Mouse (Mus musculus): ENCODE results near the gene Atp8b4. TPM values are rescaled to one million over a fixed set of nuclear protein-coding genes. Genes with fewer than 3 reads are reported as not detected.

The Atp8b4 gene
- polyA plus RNA-seq, 1 experiment from 2014 or later: 0.13 TPM

DNA sequence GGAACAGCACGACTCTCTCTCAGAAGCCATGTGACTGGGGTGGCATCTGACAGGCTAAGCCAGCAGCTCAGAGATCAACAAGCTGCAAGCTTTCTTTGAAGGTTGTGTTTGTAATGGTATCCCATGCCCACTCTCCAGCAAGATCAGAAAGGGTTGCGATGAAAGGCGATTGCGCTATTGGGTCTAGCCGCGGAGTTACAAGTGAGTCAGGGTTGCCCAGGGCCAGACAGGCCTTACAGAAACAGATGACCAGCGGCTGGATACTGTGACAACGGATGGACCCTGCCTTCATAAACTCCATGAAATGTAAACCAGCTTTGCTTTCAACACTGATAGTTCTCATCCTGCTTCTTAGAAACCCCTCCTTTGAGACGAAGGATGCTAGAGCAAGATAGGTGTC lies 66.2 kb downstream of the Atp8b4 start:
- no peak overlapping the region for H3K4me3 ChIP-seq (replicated peaks; ENCODE audit: low read depth, low read length)
- no peak overlapping the region for H3K4me2 ChIP-seq (ENCODE audit: low read length)
- H3K36me3 ChIP-seq (ENCODE audit: control insufficient read depth, insufficient read depth, low read length): no peaks in the 10 kb centered on the region
- H3K27ac ChIP-seq (replicated peaks; ENCODE audit: low read depth, low read length): no peak overlapping the region
- H3K4me1 ChIP-seq (ENCODE audit: control insufficient read depth, insufficient read depth, low read length): no peaks in the 10 kb centered on the region
- ATAC-seq (ENCODE audit: low FRiP score, low TSS enrichment) (no peak), DNase-seq (no peak)
- no peaks in the 10 kb centered on the region for H3K9me3 ChIP-seq (ENCODE audit: control insufficient read depth, low read length)
- H3K9ac ChIP-seq (replicated peaks; ENCODE audit: low read length): no peak overlapping the region
- 92% methylated on average over 9 of the region's 9 CpGs for WGBS
- no peaks in the 10 kb centered on the region for H3K27me3 ChIP-seq (ENCODE audit: control insufficient read depth, insufficient read depth, low read length)

DNA sequence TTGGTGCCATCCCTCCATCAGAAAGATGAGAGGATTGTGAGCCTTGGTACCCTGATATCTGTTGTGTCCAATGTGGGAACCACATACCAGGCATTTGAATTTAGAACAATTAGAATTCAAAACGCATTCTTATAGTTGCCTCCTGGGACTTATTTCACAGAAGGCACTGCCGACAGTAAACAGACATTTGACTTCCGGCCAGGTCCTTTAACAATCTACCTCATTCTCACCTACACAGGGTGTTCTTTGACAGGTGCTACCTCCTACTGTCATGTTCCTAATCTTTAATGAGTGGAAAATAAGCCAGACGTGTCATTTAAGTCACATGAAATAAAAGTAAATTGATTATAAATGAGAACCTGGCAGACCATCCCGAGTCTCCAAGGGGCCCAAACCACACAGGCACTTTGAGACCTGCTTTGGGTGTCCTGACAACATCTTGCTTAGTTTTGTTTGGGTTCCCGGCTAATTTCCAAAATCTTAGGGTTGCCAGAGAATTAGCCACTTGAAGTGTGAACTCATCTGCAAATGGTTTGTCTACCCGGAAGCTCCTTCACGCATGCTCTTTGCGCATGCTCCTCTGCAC lies 67.9 kb downstream of the Atp8b4 start:
- Histone ChIP-seq H3K4me3 (replicated peaks; ENCODE audit: low read depth, low read length) (no peak overlapping the region), H3K4me1 (ENCODE audit: control insufficient read depth, insufficient read depth, low read length) (no peaks in the 10 kb centered on the region)

DNA sequence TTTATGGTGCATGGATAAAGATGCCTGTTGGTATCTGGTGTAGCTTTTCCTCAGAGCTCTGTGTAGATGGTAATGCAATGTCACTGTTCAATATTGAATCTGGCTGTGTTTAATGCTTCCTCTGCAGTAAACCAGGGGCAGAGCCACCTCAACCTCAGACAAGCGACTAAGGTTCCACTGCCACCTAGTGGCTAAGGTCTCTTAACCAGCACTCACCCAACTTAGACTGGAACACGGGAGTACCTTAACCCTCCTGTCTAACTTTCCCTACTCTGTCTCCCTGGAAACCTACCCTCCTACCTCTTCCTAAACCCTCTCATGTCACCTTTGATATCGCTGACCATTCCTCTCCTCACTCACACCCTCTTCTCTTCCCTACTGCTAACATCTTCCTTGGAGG lies 71.2 kb downstream of the Atp8b4 start:
- Histone ChIP-seq H3K4me2 (ENCODE audit: low read length) (no peak overlapping the region), H3K4me3 (replicated peaks; ENCODE audit: low read depth, low read length) (no peak overlapping the region), H3K9me3 (ENCODE audit: control insufficient read depth, low read length) (no peaks in the 10 kb centered on the region), H3K4me1 (ENCODE audit: control insufficient read depth, insufficient read depth, low read length) (no peaks in the 10 kb centered on the region), H3K36me3 (ENCODE audit: control insufficient read depth, insufficient read depth, low read length) (no peaks in the 10 kb centered on the region), H3K9ac (replicated peaks; ENCODE audit: low read length) (no peak overlapping the region), H3K27me3 (ENCODE audit: control insufficient read depth, insufficient read depth, low read length) (no peaks in the 10 kb centered on the region), H3K27ac (replicated peaks; ENCODE audit: low read depth, low read length) (no peak overlapping the region)
- ATAC-seq (ENCODE audit: low FRiP score, low TSS enrichment) (peak; percentile 57; the same call in 1 of the 2 replicates), DNase-seq (peak; percentile 87)
- WGBS: 20% methylated on average over 3 of the region's 3 CpGs

More for the DNA sequence above, 67.9 kb downstream of the Atp8b4 start:
- no peak overlapping the region for H3K9ac ChIP-seq (replicated peaks; ENCODE audit: low read length)
- no peaks in the 10 kb centered on the region for H3K27me3 ChIP-seq (ENCODE audit: control insufficient read depth, insufficient read depth, low read length)
- H3K9me3 ChIP-seq (ENCODE audit: control insufficient read depth, low read length): no peaks in the 10 kb centered on the region
- 85% methylated on average over 9 of the region's 9 CpGs for WGBS
- DNase-seq (no peak), ATAC-seq (ENCODE audit: low FRiP score, low TSS enrichment) (no peak)
- no peaks in the 10 kb centered on the region for H3K36me3 ChIP-seq (ENCODE audit: control insufficient read depth, insufficient read depth, low read length)
- H3K27ac ChIP-seq (replicated peaks; ENCODE audit: low read depth, low read length): no peak overlapping the region
- no peak overlapping the region for H3K4me2 ChIP-seq (ENCODE audit: low read length)

DNA sequence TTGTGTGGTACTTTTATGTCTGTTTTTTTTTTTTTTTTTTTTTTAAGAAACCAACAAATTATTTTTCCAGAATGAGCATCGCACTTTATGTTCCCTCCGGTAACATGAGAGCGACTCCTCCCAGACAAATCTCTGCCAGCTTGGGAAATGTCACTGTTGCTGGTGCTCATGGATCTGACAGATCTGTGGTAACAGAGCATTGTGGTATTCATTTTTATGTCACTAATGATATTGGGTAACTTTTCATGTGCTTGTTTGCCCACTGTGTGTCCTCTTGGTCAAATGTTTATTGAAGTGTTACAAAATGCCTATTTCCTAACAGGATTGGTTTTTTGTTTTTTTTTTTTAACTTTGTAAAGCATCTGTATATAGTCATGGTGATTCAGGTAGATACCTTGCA lies 75.3 kb downstream of the Atp8b4 start:
- H3K36me3 ChIP-seq (ENCODE audit: control insufficient read depth, insufficient read depth, low read length): no peaks in the 10 kb centered on the region
- H3K9me3 ChIP-seq (ENCODE audit: control insufficient read depth, low read length): no peaks in the 10 kb centered on the region
- H3K27me3 ChIP-seq (ENCODE audit: control insufficient read depth, insufficient read depth, low read length): no peaks in the 10 kb centered on the region
- H3K4me1 ChIP-seq (ENCODE audit: control insufficient read depth, insufficient read depth, low read length): no peaks in the 10 kb centered on the region
- no peak overlapping the region for H3K4me3 ChIP-seq (replicated peaks; ENCODE audit: low read depth, low read length)
- H3K9ac ChIP-seq (replicated peaks; ENCODE audit: low read length): no peak overlapping the region
- ATAC-seq (ENCODE audit: low FRiP score, low TSS enrichment) (no peak), DNase-seq (no peak)
- WGBS: 89% methylated on average over 3 of the region's 3 CpGs
- H3K4me2 ChIP-seq (ENCODE audit: low read length): no peak overlapping the region
- H3K27ac ChIP-seq (replicated peaks; ENCODE audit: low read depth, low read length): no peak overlapping the region

- Histone ChIP-seq H3K27ac (replicated peaks; ENCODE audit: low read depth, low read length) (no peak overlapping the region), H3K9me3 (ENCODE audit: control insufficient read depth, low read length) (no peaks in the 10 kb centered on the region)
- no peak for ATAC-seq (ENCODE audit: low FRiP score, low TSS enrichment)
These were observed 75.8 kb downstream of the Atp8b4 start for GRCm38 (mm10) chr2:126424714-126425113.

DNA sequence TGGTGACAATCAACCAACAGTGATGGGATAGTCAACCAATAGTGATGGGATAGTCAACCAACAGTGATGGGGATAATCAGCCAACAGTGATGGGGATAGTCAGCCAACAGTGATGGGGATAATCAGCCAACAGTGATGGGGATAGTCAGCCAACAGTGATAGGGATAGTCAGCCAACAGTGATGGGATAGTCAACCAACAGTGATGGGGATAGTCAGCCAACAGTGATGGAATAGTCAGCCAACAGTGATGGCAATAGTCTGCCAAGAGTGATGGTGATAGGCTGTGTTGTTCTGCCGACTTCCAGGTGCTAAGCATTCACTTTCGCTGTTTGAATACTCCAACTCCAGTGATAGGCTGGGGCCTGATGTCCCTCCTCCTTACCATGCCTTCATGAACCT lies 79.6 kb downstream of the Atp8b4 start:
- ATAC-seq (ENCODE audit: low FRiP score, low TSS enrichment) (no peak), DNase-seq (no peak)
- H3K36me3 ChIP-seq (ENCODE audit: control insufficient read depth, insufficient read depth, low read length): no peaks in the 10 kb centered on the region
- H3K9me3 ChIP-seq (ENCODE audit: control insufficient read depth, low read length): no peaks in the 10 kb centered on the region
- H3K27me3 ChIP-seq (ENCODE audit: control insufficient read depth, insufficient read depth, low read length): no peaks in the 10 kb centered on the region
- no peak overlapping the region for H3K4me3 ChIP-seq (replicated peaks; ENCODE audit: low read depth, low read length)
- WGBS: 90% methylated on average over 2 of the region's 2 CpGs
- H3K4me2 ChIP-seq (ENCODE audit: low read length): no peak overlapping the region
- H3K9ac ChIP-seq (replicated peaks; ENCODE audit: low read length): no peak overlapping the region
- no peaks in the 10 kb centered on the region for H3K4me1 ChIP-seq (ENCODE audit: control insufficient read depth, insufficient read depth, low read length)
- no peak overlapping the region for H3K27ac ChIP-seq (replicated peaks; ENCODE audit: low read depth, low read length)

More at GRCm38 (mm10) chr2:126424714-126425113, 75.8 kb downstream of the Atp8b4 start:
- WGBS: 76% methylated on average over 8 of the region's 8 CpGs
- Histone ChIP-seq H3K4me2 (ENCODE audit: low read length) (no peak overlapping the region), H3K36me3 (ENCODE audit: control insufficient read depth, insufficient read depth, low read length) (no peaks in the 10 kb centered on the region), H3K27me3 (ENCODE audit: control insufficient read depth, insufficient read depth, low read length) (no peaks in the 10 kb centered on the region), H3K9ac (replicated peaks; ENCODE audit: low read length) (no peak overlapping the region), H3K4me1 (ENCODE audit: control insufficient read depth, insufficient read depth, low read length) (no peaks in the 10 kb centered on the region), H3K4me3 (replicated peaks; ENCODE audit: low read depth, low read length) (no peak overlapping the region)
- DNase-seq: peak; percentile 13

DNA sequence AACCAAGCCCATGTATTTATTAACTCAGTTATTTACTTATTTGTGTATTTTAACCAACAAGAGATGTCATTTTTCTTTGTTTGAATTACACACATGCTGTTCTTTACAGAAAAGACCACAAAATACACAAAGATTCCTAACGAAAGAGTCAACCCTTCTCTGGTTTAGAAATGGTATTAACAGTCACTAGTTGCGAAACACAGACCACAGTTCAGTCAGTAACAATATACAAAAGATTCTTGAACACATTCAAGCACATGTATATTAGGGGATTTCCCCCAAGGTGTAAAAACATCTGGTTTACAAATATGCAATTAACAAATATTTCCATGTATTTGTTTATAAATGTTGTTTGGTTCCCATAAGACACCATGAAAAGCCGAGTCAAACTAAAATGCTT lies 81.6 kb downstream of the Atp8b4 start:
- WGBS: 95% methylated on average over 3 of the region's 3 CpGs
- no peaks in the 10 kb centered on the region for H3K9me3 ChIP-seq (ENCODE audit: control insufficient read depth, low read length)
- no peaks in the 10 kb centered on the region for H3K27me3 ChIP-seq (ENCODE audit: control insufficient read depth, insufficient read depth, low read length)
- no peak overlapping the region for H3K9ac ChIP-seq (replicated peaks; ENCODE audit: low read length)
- no peak overlapping the region for H3K4me2 ChIP-seq (ENCODE audit: low read length)
- no peak overlapping the region for H3K4me3 ChIP-seq (replicated peaks; ENCODE audit: low read depth, low read length)
- no peak overlapping the region for H3K27ac ChIP-seq (replicated peaks; ENCODE audit: low read depth, low read length)
- H3K4me1 ChIP-seq (ENCODE audit: control insufficient read depth, insufficient read depth, low read length): no peaks in the 10 kb centered on the region
- ATAC-seq (ENCODE audit: low FRiP score, low TSS enrichment): no peak
- H3K36me3 ChIP-seq (ENCODE audit: control insufficient read depth, insufficient read depth, low read length): no peaks in the 10 kb centered on the region
- DNase-seq: no peak

DNA sequence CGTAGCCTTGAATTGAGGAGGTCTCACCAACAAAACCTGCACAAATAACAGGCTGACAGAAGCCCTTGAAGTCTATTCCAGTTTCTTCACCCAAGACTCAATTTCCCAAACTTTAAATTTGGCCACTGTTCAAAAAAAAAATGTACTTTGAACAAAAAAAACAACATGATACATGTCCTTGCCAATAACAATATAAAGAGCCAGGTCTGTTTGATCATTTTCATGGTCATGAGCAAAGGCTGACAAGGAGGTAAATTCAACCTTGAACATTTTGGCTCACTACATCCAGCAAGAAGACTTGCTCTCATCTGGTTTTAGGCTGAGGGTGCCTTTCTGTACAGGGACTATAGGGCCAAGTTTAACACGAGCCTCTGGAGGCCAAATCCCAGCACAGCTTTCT lies 83.7 kb downstream of the Atp8b4 start:
- Histone ChIP-seq H3K36me3 (ENCODE audit: control insufficient read depth, insufficient read depth, low read length) (no peaks in the 10 kb centered on the region), H3K4me2 (ENCODE audit: low read length) (no peak overlapping the region), H3K4me3 (replicated peaks; ENCODE audit: low read depth, low read length) (no peak overlapping the region), H3K27ac (replicated peaks; ENCODE audit: low read depth, low read length) (no peak overlapping the region), H3K4me1 (ENCODE audit: control insufficient read depth, insufficient read depth, low read length) (no peaks in the 10 kb centered on the region), H3K27me3 (ENCODE audit: control insufficient read depth, insufficient read depth, low read length) (no peaks in the 10 kb centered on the region), H3K9ac (replicated peaks; ENCODE audit: low read length) (no peak overlapping the region), H3K9me3 (ENCODE audit: control insufficient read depth, low read length) (no peaks in the 10 kb centered on the region)
- 79% methylated on average over 2 of the region's 2 CpGs for WGBS
- DNase-seq (no peak), ATAC-seq (ENCODE audit: low FRiP score, low TSS enrichment) (no peak)

DNA sequence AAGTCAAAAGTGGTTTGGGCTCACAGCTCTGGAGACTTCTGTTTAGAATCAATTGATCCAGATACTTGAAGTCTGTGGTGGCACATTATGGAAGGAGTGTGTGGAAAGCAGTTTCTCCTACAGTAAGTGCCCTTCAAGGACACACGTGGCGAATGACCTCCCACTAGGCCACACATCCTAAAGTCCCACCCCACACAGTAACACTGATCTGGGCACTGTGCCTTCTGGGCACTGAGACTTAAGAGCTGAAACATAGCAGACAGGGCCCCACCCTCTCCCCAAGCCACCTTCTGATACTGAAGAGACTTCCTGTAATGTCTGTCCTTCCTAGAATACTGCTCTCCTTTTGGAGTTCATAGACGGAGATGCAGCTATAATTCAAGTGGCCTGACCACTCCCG lies 84.5 kb downstream of the Atp8b4 start:
- H3K9ac ChIP-seq (replicated peaks; ENCODE audit: low read length): no peak overlapping the region
- no peak overlapping the region for H3K4me2 ChIP-seq (ENCODE audit: low read length)
- no peaks in the 10 kb centered on the region for H3K4me1 ChIP-seq (ENCODE audit: control insufficient read depth, insufficient read depth, low read length)
- no peaks in the 10 kb centered on the region for H3K9me3 ChIP-seq (ENCODE audit: control insufficient read depth, low read length)
- WGBS: 85% methylated on average over 4 of the region's 4 CpGs
- no peak overlapping the region for H3K4me3 ChIP-seq (replicated peaks; ENCODE audit: low read depth, low read length)
- no peaks in the 10 kb centered on the region for H3K36me3 ChIP-seq (ENCODE audit: control insufficient read depth, insufficient read depth, low read length)
- no peak overlapping the region for H3K27ac ChIP-seq (replicated peaks; ENCODE audit: low read depth, low read length)
- ATAC-seq (ENCODE audit: low FRiP score, low TSS enrichment) (no peak), DNase-seq (no peak)
- no peaks in the 10 kb centered on the region for H3K27me3 ChIP-seq (ENCODE audit: control insufficient read depth, insufficient read depth, low read length)

All from midbrain, embryonic 14.5 days (tissue).